Mouse (Mus musculus): ENCODE results near the gene Fitm1.

DNA sequence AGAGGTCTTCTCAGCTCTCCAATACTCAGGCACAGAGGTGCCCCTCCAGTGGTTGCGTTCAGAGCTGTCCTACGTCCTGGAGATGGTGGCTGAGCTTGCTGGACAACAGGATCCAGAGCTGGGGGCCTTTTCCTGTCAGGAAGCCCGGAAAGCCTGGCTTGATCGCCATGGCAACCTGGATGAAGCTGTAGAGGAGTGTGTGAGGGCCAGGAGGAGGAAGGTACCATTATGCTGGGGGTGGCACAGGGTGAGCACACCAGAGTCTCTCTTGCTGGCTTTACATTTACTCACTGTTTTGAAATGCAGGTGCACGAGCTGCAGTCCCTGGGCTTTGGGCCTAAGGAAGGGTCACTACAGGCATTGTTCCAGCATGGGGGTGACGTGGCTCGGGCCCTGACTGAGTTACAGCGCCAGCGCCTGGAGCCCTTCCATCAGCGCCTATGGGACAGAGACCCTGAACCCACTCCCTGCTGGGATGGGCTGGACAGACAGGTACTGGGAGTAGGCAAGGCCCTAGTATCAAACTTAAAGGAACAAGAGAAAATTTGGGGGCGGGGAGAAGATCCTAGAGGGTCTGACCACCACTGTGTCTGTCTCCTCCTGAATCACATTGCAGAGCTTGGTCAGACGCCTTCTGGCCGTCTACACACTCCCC lies 20.7 kb downstream of the Fitm1 start:
- TF ChIP-seq POLR2A (IDR thresholded peaks at IDR 0.05; ENCODE audit: insufficient read length, low read depth) (no peak), USF1 (IDR thresholded peaks at IDR 0.05; ENCODE audit: low read depth) (no peak), POLR2AphosphoS2 (IDR thresholded peaks at IDR 0.05; ENCODE audit: insufficient read length, low read depth) (no peak), TCF12 (IDR thresholded peaks at IDR 0.05; ENCODE audit: insufficient read depth, poor library complexity, severe bottlenecking) (no peak), MAX (IDR thresholded peaks at IDR 0.05; ENCODE audit: low read depth) (no peak), E2F4 (IDR thresholded peaks at IDR 0.05; ENCODE audit: insufficient read depth) (no peak), MYOG (IDR thresholded peaks at IDR 0.05; ENCODE audit: control insufficient read depth in 1 of 3, insufficient read depth in 1 of 3, insufficient read length in 2 of 3, low read depth in 2 of 3) (no peak), SRF (IDR thresholded peaks at IDR 0.05; ENCODE audit: control insufficient read depth, insufficient read length, low read depth) (no peak), MYOD1 (IDR thresholded peaks at IDR 0.05; ENCODE audit: control insufficient read depth in 1 of 3, insufficient read length in 2 of 3, low read depth in 2 of 3) (no peak), CEBPB (IDR thresholded peaks at IDR 0.05; ENCODE audit: insufficient read depth, poor library complexity, severe bottlenecking) (no peak), REST (IDR thresholded peaks at IDR 0.05; ENCODE audit: insufficient read depth, insufficient read length) (no peak)
